Mouse (Mus musculus) embryo, embryonic 10 days (tissue): ENCODE measurements around the gene Phlda3.

Source experiments
- DNase-seq: peaks from one replicate; pipeline ENCODE4 v3.0.0-alpha.2; 2015; ENCODE audit warnings: low spot score

Phlda3 gene

GRCm38 (mm10) chr1:135760216-135760615, 5.7 kb upstream of the Phlda3 start:
- DNase-seq = no peak

GRCm38 (mm10) chr1:135761728-135762127, 4.2 kb upstream of the Phlda3 start:
- DNase-seq = no peak

- peak; percentile 30 for DNase-seq
These were observed 2.3 kb upstream of the Phlda3 start for GRCm38 (mm10) chr1:135763503-135764205.

- no peak for DNase-seq
These were observed 1.8 kb upstream of the Phlda3 start for GRCm38 (mm10) chr1:135764206-135764528.

- no peak for DNase-seq
These were observed 830 bp downstream of the Phlda3 start for GRCm38 (mm10) chr1:135766592-135767306.

- no peak for DNase-seq
These were observed 1.5 kb downstream of the Phlda3 start for GRCm38 (mm10) chr1:135767324-135767890.

- DNase-seq = no peak
These were observed 2.5 kb downstream of the Phlda3 start for GRCm38 (mm10) chr1:135768400-135768799.

GRCm38 (mm10) chr1:135770237-135770636, 4.3 kb downstream of the Phlda3 start:
- DNase-seq = no peak

GRCm38 (mm10) chr1:135770896-135771572, 5.1 kb downstream of the Phlda3 start:
- no peak for DNase-seq

GRCm38 (mm10) chr1:135771573-135771970, 5.7 kb downstream of the Phlda3 start:
- DNase-seq = no peak

GRCm38 (mm10) chr1:135776596-135776995, 10.7 kb downstream of the Phlda3 start:
- no peak for DNase-seq

- DNase-seq = no peak
These were observed 11.1 kb downstream of the Phlda3 start for GRCm38 (mm10) chr1:135777046-135777445.

GRCm38 (mm10) chr1:135778780-135779535, 13.0 kb downstream of the Phlda3 start, which contains the start of gene Tnni1:
Tnni1 (plus strand) TSS chr1:135779434.
- DNase-seq = peak; percentile 26

- DNase-seq = no peak
These were observed 14.7 kb downstream of the Phlda3 start for GRCm38 (mm10) chr1:135780649-135781048.

- DNase-seq = peak; percentile 93
These were observed 15.3 kb downstream of the Phlda3 start for GRCm38 (mm10) chr1:135781220-135781619.

GRCm38 (mm10) chr1:135782816-135783215, 16.9 kb downstream of the Phlda3 start:
- DNase-seq = peak; percentile 63

GRCm38 (mm10) chr1:135787799-135788198, 21.9 kb downstream of the Phlda3 start:
- peak; percentile 89 for DNase-seq

GRCm38 (mm10) chr1:135788708-135789107, 22.8 kb downstream of the Phlda3 start:
- DNase-seq = no peak

- DNase-seq = peak; percentile 82
These were observed 23.9 kb downstream of the Phlda3 start for GRCm38 (mm10) chr1:135789815-135790214.

GRCm38 (mm10) chr1:135792143-135792939, 26.4 kb downstream of the Phlda3 start:
- DNase-seq = no peak
